Mouse (Mus musculus) hindbrain, embryonic 16.5 days (tissue): Measurements from ENCODE around the gene Abhd17b. TPM values are rescaled to one million over a fixed set of nuclear protein-coding genes. Genes with fewer than 3 reads are reported as not detected.
A peak's percentile ranks its signal among the peaks of the same experiment; 100 is the strongest.
"Not testable (repeated sequence)": the region's sequence is repeated elsewhere in the genome, so short reads cannot be mapped to it uniquely, and the experiment has no call there.

ENCODE experiments used
- ATAC-seq: fragments of 200-750 bp; cut with Nextera tagmentation; 2 replicates; pipeline ENCODE4 v1.8.0; 2017; ENCODE audit warnings: moderate TSS enrichment, moderate library complexity
- H3K27ac ChIP-seq: fragments of 300-500 bp; sonication (generic); 2 replicates; pipeline ENCODE4 v1.5.1; 2014; ENCODE audit warnings: low read depth, mild to moderate bottlenecking, control low read depth, low read length, moderate library complexity
- H3K27me3 ChIP-seq: fragments of 300-500 bp; sonication (generic); replicated peaks from 2 replicates; pipeline ENCODE4 v1.6.1; 2014; ENCODE audit warnings: low read length; ENCODE audit not compliant: control insufficient read depth, insufficient read depth
- H3K36me3 ChIP-seq: fragments of 300-500 bp; sonication (generic); 2 replicates; pipeline ENCODE4 v1.6.1; 2014; ENCODE audit warnings: mild to moderate bottlenecking, low read length, moderate library complexity, mixed read lengths; ENCODE audit not compliant: control insufficient read depth, insufficient read depth
- H3K4me1 ChIP-seq: fragments of 300-500 bp; sonication (generic); 2 replicates; pipeline ENCODE4 v1.6.1; 2014; ENCODE audit warnings: low read depth, low read length; ENCODE audit not compliant: control insufficient read depth, insufficient read depth
- H3K4me2 ChIP-seq: fragments of 300-500 bp; sonication (generic); 2 replicates; pipeline ENCODE4 v1.6.1; 2014; ENCODE audit warnings: mild to moderate bottlenecking, low read length, control low read depth, moderate library complexity
- H3K4me3 ChIP-seq: fragments of 300-500 bp; sonication (generic); 2 replicates; pipeline ENCODE4 v1.5.1; 2014; ENCODE audit warnings: mild to moderate bottlenecking, low read length, control low read depth, moderate library complexity
- H3K9ac ChIP-seq: fragments of 300-500 bp; sonication (generic); 2 replicates; pipeline ENCODE4 v1.6.1; 2014; ENCODE audit warnings: low read depth, mild to moderate bottlenecking, control low read depth, low read length, moderate library complexity
- H3K9me3 ChIP-seq: fragments of 300-500 bp; sonication (generic); 2 replicates; pipeline ENCODE4 v1.6.1; 2014; ENCODE audit warnings: mild to moderate bottlenecking, low read length, moderate library complexity; ENCODE audit not compliant: control insufficient read depth
- WGBS: fragments of 180-500 bp; shearing (Covaris S2); extraction: QIAGEN DNeasy Blood & Tissue Kit; methylation state at CpG from one replicate; pipeline ENCODE4 v1.1.7; 2014; 5-methylcytosine and 5-hydroxymethylcytosine counted together
- polyA plus RNA-seq: library from polyadenylated mRNA; unstranded; fragments of >200 nt; fragmentation: Nextera tagmentation; extraction: Ambion mirVana; gene quantifications from 2 replicates; pipeline ENCODE4 v1.2.1, GENCODE M21; 2015

Gene Abhd17b
- polyA plus RNA-seq, 1 experiment from 2014 or later, result 27.6 TPM

DNA sequence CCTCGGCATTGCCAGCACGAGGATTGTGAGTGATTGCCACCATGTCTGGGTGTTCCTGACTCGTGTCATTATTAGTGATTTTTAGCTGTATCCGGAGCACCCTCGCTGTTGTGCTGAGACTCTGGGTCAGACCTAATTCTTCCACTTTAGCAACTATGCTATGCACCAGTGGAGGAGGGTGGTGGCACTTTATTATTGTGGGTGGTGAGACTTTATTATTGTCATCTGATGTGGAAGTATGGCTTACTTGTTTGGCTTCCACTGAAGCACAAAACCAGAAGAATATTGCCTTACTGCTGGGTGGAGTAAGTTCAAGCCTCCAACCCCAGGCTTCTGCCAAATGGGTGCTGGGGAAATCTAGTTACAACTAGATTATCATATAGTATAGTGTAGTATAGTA is 68.0 kb downstream of the Abhd17b start:
- H3K9me3 ChIP-seq, result no peaks in the 10 kb centered on the region
- no peak overlapping the region for H3K4me3 ChIP-seq
- no peaks in the 10 kb centered on the region for H3K4me1 ChIP-seq
- 93% methylated on average over 5 of the region's 5 CpGs for WGBS
- no peaks in the 10 kb centered on the region for H3K27me3 ChIP-seq
- ATAC-seq, result no peak
- no peaks in the 10 kb centered on the region for H3K36me3 ChIP-seq
- no peak overlapping the region for H3K27ac ChIP-seq
- H3K4me2 ChIP-seq, result no peak overlapping the region
- H3K9ac ChIP-seq, result no peak overlapping the region

DNA sequence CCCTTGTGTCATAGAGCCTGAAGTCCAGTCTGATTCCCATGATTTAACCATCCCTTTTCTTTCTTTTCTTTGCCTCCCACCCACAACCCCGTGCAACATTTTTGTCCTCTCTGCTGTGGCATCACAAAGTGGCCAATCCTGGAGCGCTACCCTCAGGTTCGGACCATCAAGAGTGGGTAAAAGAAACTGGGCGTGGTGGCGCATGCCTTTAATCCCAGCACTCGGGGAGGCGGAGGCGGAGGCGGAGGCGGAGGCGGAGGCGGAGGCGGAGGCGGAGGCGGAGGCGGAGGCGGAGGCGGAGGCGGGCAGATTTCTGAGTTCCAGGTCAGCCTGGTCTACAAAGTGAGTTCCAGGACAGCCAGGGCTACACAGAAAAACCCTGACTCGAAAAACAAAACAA is 70.3 kb downstream of the Abhd17b start:
- 95% methylated on average over 20 of the region's 20 CpGs for WGBS
- not testable (repeated sequence) for H3K27ac ChIP-seq, H3K4me1 ChIP-seq, ATAC-seq, H3K9ac ChIP-seq, H3K4me2 ChIP-seq, H3K4me3 ChIP-seq, H3K27me3 ChIP-seq, H3K36me3 ChIP-seq, H3K9me3 ChIP-seq

DNA sequence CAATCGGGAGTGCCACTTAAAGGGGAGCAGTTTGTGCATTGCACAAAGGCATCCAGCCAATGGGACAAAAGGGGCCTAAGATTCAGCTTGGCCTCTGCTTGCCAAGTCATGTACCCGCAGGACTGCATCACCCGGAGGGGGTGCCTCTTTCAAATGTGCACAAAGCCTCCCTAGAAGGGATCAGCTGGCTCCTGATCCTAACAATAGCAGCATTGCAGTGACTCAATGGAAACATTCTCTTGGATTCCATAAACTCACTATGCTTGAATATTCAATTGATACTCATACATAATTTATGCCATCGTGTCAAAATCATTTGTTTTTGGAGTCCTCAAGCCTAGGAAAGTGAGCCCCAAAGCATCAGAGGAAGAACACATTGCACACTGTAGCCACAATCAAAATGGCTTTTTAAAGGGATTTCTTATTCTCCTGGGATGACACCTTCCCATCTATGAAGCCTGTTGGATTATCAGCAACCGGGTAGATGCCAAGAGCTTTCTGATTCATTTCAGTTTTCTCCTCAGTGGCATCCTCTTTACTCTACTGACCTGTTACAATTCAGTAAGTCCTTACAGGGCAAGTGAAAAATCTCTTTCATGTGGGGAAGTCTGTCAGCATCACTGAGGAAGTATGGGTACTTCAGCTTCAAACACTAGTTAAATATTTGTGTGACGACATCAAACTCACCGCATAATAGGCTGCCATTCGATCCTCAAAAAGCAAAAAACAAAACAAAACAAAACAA is 71.1 kb downstream of the Abhd17b start:
- Histone ChIP-seq H3K36me3 (no peaks in the 10 kb centered on the region), H3K4me1 (no peaks in the 10 kb centered on the region), H3K9me3 (no peaks in the 10 kb centered on the region), H3K9ac (no peak overlapping the region), H3K27me3 (no peaks in the 10 kb centered on the region), H3K27ac (no peak overlapping the region; the same call in 1 of the 2 replicates), H3K4me2 (no peak overlapping the region), H3K4me3 (no peak overlapping the region)
- ATAC-seq, result peak; percentile 98
- WGBS, result 35% methylated on average over 8 of the region's 8 CpGs

DNA sequence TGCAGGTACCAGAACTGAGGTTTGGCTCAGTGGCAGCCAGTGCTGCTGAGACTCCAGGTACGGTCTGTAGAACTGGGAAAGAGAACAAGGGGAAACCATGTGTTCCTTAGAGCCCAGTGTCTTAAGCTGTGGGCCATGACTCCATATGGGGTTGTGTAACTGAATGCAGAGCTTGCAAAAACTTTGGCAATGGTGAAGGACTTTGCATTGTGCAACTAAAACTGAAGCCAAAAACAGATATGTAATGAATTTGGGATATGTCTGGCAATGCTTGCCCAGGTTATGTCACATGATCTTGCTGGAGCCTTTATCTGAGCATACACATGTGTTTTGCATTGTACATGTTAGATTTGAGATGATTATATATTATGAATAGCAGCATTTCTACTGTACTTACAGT is 72.2 kb downstream of the Abhd17b start:
- Histone ChIP-seq H3K27ac (no peak overlapping the region), H3K36me3 (no peaks in the 10 kb centered on the region), H3K27me3 (no peaks in the 10 kb centered on the region), H3K4me2 (no peak overlapping the region), H3K9me3 (no peaks in the 10 kb centered on the region), H3K9ac (no peak overlapping the region), H3K4me1 (no peaks in the 10 kb centered on the region), H3K4me3 (no peak overlapping the region)
- no peak for ATAC-seq
- WGBS, result 77% methylated on average over 1 of the region's 1 CpGs

DNA sequence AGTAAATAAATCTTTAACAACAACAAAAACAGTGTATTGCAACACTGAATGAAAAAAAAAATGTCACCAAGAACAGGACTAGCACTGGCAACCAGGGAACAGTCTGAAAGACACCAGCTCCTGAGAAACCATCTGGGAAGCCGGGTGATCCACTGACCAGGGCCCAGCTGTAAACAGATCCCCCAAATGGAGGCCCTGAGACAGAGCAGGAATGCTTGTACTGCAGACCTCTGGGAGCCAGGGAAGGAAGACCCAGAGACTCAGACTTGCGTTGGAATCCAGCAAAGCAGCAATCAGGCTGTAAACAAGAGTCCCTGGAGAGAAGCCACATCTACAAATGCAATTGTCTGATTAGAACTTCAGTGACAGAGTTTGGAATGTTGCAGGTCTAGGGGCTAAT is 74.1 kb downstream of the Abhd17b start:
- Histone ChIP-seq H3K4me1 (no peaks in the 10 kb centered on the region), H3K36me3 (no peaks in the 10 kb centered on the region), H3K4me2 (no peak overlapping the region), H3K9me3 (no peaks in the 10 kb centered on the region), H3K27me3 (no peaks in the 10 kb centered on the region), H3K4me3 (no peak overlapping the region), H3K9ac (no peak overlapping the region), H3K27ac (no peak overlapping the region)
- no peak for ATAC-seq
- WGBS, result 46% methylated on average over 2 of the region's 2 CpGs

DNA sequence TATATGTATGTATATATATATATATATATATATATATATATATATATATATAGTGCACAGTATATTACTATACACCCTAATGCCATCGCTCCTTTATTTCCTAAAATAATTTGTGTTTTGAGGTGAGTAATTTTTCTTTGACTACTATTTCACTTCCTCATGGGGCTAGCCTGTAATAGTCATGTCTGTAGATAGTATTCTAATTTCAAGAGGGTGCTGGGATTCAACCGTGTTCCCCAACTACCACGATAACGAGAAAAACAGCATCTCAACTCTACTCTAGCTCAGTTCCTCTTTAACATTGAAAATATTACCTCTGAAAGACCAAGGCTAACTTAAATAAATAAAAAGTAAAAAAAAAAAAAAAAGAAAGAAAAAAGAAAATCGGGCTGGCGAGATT is 75.4 kb downstream of the Abhd17b start:
- Histone ChIP-seq H3K27ac (no peak overlapping the region), H3K9ac (no peak overlapping the region), H3K4me3 (no peak overlapping the region), H3K9me3 (no peaks in the 10 kb centered on the region), H3K4me1 (no peaks in the 10 kb centered on the region), H3K27me3 (no peaks in the 10 kb centered on the region), H3K4me2 (no peak overlapping the region), H3K36me3 (no peaks in the 10 kb centered on the region)
- 95% methylated on average over 6 of the region's 6 CpGs for whole genome bisulfite sequencing
- ATAC-seq, result no peak

DNA sequence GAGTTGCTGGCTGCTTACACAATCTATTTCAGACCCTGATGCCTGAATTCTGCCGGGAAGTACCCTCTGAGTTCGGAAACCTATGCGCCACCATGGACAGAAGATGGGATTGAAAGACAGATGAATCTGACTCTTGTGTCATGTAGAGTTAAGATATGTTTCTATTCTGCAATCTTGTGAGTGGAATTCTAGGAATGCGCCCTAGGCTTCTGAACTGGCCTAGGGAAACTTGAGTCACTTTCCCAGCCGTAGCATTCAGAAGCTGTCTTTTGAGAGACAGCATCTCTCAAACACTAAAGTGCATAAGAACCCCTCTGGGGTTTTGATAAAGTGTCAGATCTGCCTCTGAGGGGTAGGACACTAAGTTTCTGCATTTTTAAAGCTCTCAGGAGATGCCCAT is 78.9 kb downstream of the Abhd17b start:
- H3K9me3 ChIP-seq, result no peaks in the 10 kb centered on the region
- no peak for ATAC-seq
- no peak overlapping the region for H3K4me2 ChIP-seq
- H3K27me3 ChIP-seq, result no peaks in the 10 kb centered on the region
- WGBS, result 86% methylated on average over 5 of the region's 5 CpGs
- no peaks in the 10 kb centered on the region for H3K4me1 ChIP-seq
- H3K4me3 ChIP-seq, result no peak overlapping the region
- no peaks in the 10 kb centered on the region for H3K36me3 ChIP-seq
- no peak overlapping the region for H3K9ac ChIP-seq
- H3K27ac ChIP-seq, result no peak overlapping the region

DNA sequence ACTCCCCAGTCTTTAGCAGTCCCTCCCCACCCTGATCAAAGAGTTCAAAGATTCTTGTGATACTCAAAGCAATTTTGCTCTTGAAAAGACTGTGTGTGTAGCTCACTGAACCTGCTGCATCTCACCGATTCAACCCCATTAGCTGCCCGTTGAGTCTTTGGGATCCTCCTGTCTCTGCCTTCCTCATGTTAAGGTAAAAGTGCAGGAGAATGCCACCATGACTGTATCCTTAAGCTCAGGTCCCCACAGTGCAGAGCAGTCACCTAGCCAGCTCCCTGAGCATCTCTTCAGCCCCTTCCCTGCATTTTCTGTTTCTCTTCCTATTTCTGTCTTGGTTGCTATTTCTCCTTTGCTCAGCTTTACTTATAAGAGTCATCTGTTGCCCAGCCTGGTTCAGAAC is 80.2 kb downstream of the Abhd17b start:
- H3K9ac ChIP-seq, result no peak overlapping the region
- H3K9me3 ChIP-seq, result no peaks in the 10 kb centered on the region
- no peak for ATAC-seq
- H3K4me2 ChIP-seq, result no peak overlapping the region
- H3K4me3 ChIP-seq, result no peak overlapping the region
- H3K27ac ChIP-seq, result no peak overlapping the region
- WGBS, result 97% methylated on average over 2 of the region's 2 CpGs
- H3K4me1 ChIP-seq, result peaks cover 2% of the 10 kb centered on the region; the same call in 1 of the 2 replicates
- no peaks in the 10 kb centered on the region for H3K36me3 ChIP-seq
- H3K27me3 ChIP-seq, result no peaks in the 10 kb centered on the region

DNA sequence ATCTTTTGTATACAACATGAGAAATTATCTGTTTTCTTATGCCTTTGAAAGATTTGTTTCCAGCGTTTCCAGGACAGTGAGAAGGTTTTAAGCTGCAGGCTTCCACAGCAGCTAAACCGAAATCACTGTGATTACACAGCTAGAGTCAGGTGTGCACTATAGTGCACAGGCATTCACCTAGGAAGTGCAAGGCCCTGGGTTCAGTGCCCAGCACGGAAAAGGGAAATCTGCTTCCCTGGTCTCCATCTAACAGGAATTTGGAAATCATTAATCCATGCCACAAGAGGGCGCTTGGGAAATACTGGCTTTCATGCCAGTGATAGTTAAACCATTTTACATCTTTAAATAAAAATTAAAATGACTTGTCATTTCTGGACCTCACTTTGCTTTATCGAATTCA is 81.1 kb downstream of the Abhd17b start:
- Histone ChIP-seq H3K4me2 (no peak overlapping the region), H3K27ac (no peak overlapping the region), H3K27me3 (no peaks in the 10 kb centered on the region), H3K4me1 (peaks cover 2% of the 10 kb centered on the region; the same call in 1 of the 2 replicates), H3K36me3 (no peaks in the 10 kb centered on the region), H3K9me3 (no peaks in the 10 kb centered on the region), H3K9ac (no peak overlapping the region), H3K4me3 (no peak overlapping the region)
- ATAC-seq, result no peak
- WGBS, result 37% methylated on average over 5 of the region's 5 CpGs
